Mouse (Mus musculus): ENCODE data around the gene Kcnj2. TPM values are rescaled to one million over a fixed set of nuclear protein-coding genes. Genes with fewer than 3 reads are reported as not detected.

Gene Kcnj2
- polyA plus RNA-seq, 1 experiment from 2014 or later: 0.68 TPM

DNA sequence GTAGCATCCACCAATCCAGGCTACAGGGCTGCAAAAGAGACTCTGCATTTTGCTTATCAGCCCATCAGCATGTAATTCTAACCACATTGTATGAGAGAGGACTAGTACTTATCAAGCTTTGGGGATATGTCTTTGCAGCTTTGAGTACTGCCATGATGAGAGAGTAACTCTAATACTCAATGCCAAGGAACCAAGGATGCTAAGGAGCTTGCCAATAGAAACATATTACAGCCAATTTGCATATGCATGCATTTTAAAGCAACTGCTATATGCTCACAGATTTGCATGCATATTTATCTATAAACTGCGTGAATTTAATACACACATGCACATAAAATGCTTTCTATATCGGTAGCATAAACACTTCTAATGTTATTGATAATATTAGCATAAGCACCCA lies 34.2 kb downstream of the Kcnj2 start:
- H3K9me3 ChIP-seq (replicated peaks; ENCODE audit: low read length): no peaks in the 10 kb centered on the region
- no peak for ATAC-seq (replicated peaks; ENCODE audit: low FRiP score, low read depth)
- no peak for TF ChIP-seq CTCF (IDR thresholded peaks at IDR 0.05; ENCODE audit: low read depth)
- H3K27ac ChIP-seq: no peak overlapping the region
- no peak overlapping the region for H3K4me2 ChIP-seq (ENCODE audit: low read length)
- no peaks in the 10 kb centered on the region for H3K4me1 ChIP-seq (replicated peaks; ENCODE audit: insufficient read depth, low read length)
- H3K36me3 ChIP-seq (ENCODE audit: insufficient read depth, low read length): no peaks in the 10 kb centered on the region
- H3K4me3 ChIP-seq (replicated peaks; ENCODE audit: low read depth, low read length): no peak overlapping the region
- H3K27me3 ChIP-seq (ENCODE audit: insufficient read depth, low read length): no peaks in the 10 kb centered on the region
- H3K9ac ChIP-seq (ENCODE audit: low read depth, low read length): no peak overlapping the region
- 93% methylated on average over 2 of the region's 2 CpGs for WGBS
- DNase-seq (ENCODE audit: low spot score): no peak

DNA sequence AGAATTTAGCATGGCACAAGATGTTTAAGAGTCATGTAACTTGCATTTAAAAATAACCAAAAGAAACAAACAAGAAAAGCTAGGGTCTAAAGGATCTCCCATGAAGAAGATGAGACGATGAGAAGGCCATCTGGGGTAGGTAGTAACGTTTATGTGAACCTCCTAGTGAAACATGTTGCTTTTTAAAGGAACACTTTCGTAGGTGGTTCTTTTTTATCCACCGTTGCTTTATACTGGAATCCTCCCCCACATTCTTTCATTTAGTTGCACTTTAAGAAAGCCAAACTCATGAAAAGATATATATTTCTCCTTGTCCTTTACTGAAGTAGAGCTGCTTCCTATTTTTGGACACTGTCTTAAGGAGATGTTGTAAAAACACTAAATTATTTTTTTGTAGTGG lies 34.7 kb downstream of the Kcnj2 start:
- no peak overlapping the region for H3K4me2 ChIP-seq (ENCODE audit: low read length)
- no peak overlapping the region for H3K4me3 ChIP-seq (replicated peaks; ENCODE audit: low read depth, low read length)
- TF ChIP-seq CTCF (IDR thresholded peaks at IDR 0.05; ENCODE audit: low read depth): no peak
- no peaks in the 10 kb centered on the region for H3K9me3 ChIP-seq (replicated peaks; ENCODE audit: low read length)
- whole genome bisulfite sequencing: 53% methylated on average over 4 of the region's 4 CpGs
- no peaks in the 10 kb centered on the region for H3K4me1 ChIP-seq (replicated peaks; ENCODE audit: insufficient read depth, low read length)
- no peak for DNase-seq (ENCODE audit: low spot score)
- H3K27ac ChIP-seq: no peak overlapping the region
- no peak for ATAC-seq (replicated peaks; ENCODE audit: low FRiP score, low read depth)
- H3K9ac ChIP-seq (ENCODE audit: low read depth, low read length): no peak overlapping the region
- no peaks in the 10 kb centered on the region for H3K36me3 ChIP-seq (ENCODE audit: insufficient read depth, low read length)
- no peaks in the 10 kb centered on the region for H3K27me3 ChIP-seq (ENCODE audit: insufficient read depth, low read length)

DNA sequence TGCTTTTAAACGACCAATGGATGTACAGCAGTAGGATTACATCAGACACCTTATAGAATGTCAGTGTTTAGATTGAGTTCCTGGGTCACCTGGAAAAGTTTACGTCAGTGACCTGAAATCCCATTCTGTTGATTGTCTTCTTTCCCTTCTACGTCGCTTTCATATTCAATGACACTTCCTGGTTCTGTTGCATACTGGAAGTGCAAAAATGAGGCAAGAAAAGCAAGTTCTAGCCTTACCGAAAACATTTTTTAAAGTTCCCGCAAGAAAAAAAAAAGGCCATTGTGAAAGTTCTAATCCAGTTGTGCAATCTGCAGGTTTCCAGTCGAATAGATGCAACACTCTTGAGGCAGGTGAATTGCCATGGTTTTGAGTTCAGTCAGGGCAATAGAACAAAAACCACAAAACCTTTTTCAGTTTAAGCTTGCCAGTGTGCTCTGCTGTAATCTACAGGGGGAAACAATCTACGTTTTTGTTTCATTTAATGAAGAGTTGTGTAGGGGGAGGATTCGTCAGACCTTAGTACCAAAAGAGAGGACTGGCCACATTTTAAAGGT lies 35.7 kb downstream of the Kcnj2 start:
- H3K27me3 ChIP-seq (ENCODE audit: insufficient read depth, low read length): no peaks in the 10 kb centered on the region
- no peak overlapping the region for H3K4me2 ChIP-seq (ENCODE audit: low read length)
- ATAC-seq (replicated peaks; ENCODE audit: low FRiP score, low read depth): no peak
- H3K4me3 ChIP-seq (replicated peaks; ENCODE audit: low read depth, low read length): no peak overlapping the region
- H3K9ac ChIP-seq (ENCODE audit: low read depth, low read length): no peak overlapping the region
- no peaks in the 10 kb centered on the region for H3K36me3 ChIP-seq (ENCODE audit: insufficient read depth, low read length)
- no peak overlapping the region for H3K27ac ChIP-seq
- 83% methylated on average over 9 of the region's 9 CpGs for WGBS
- no peak for TF ChIP-seq CTCF (IDR thresholded peaks at IDR 0.05; ENCODE audit: low read depth)
- no peaks in the 10 kb centered on the region for H3K9me3 ChIP-seq (replicated peaks; ENCODE audit: low read length)
- DNase-seq (ENCODE audit: low spot score): no peak
- H3K4me1 ChIP-seq (replicated peaks; ENCODE audit: insufficient read depth, low read length): no peaks in the 10 kb centered on the region

DNA sequence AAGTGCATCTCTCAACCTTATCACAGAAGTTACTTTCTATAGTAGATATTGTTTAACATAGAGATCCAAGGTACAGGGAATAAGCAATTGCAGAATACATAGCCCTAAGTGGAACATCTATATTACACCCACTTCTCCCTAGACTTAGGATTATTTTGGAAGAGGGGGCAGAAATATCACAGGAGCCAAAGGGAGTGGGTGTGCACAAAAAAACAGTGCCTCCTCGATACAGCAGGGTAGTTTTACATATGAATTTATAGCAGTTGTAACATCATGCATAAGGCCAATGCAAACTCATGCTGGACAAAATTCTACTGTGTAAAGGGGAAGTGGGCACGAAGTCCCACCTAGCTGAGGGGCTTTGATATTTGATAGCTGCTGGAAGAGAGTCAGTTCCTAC lies 38.5 kb downstream of the Kcnj2 start:
- ATAC-seq (replicated peaks; ENCODE audit: low FRiP score, low read depth) (no peak), DNase-seq (ENCODE audit: low spot score) (no peak)
- H3K9me3 ChIP-seq (replicated peaks; ENCODE audit: low read length): no peaks in the 10 kb centered on the region
- no peaks in the 10 kb centered on the region for H3K27me3 ChIP-seq (ENCODE audit: insufficient read depth, low read length)
- no peak for TF ChIP-seq CTCF (IDR thresholded peaks at IDR 0.05; ENCODE audit: low read depth)
- no peak overlapping the region for H3K27ac ChIP-seq
- H3K36me3 ChIP-seq (ENCODE audit: insufficient read depth, low read length): no peaks in the 10 kb centered on the region
- no peaks in the 10 kb centered on the region for H3K4me1 ChIP-seq (replicated peaks; ENCODE audit: insufficient read depth, low read length)
- H3K9ac ChIP-seq (ENCODE audit: low read depth, low read length): no peak overlapping the region
- H3K4me2 ChIP-seq (ENCODE audit: low read length): no peak overlapping the region
- no peak overlapping the region for H3K4me3 ChIP-seq (replicated peaks; ENCODE audit: low read depth, low read length)
- 58% methylated on average over 2 of the region's 2 CpGs for WGBS

DNA sequence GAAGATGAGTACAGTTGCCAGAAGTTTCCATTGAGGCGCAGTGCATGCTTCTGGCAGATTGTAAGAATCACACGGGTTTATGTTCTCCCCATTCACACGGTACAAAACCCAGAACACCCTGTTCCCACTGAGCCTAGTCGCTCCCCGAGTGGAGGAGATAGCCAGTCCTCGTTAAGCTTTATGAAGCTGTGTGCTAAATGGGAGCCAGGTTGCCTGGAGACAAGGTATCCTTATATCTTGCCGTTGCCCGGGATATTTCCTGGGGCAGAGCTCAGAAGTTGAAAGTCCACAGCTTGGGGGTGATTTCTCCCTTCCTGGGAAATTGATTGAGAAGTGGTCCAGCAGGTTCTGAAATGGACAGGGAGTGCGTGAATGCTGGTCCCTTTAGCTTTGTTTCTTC lies 42.2 kb downstream of the Kcnj2 start:
- Histone ChIP-seq H3K4me3 (replicated peaks; ENCODE audit: low read depth, low read length) (no peak overlapping the region), H3K9ac (ENCODE audit: low read depth, low read length) (no peak overlapping the region), H3K27ac (no peak overlapping the region), H3K4me1 (replicated peaks; ENCODE audit: insufficient read depth, low read length) (no peaks in the 10 kb centered on the region), H3K4me2 (ENCODE audit: low read length) (no peak overlapping the region), H3K9me3 (replicated peaks; ENCODE audit: low read length) (no peaks in the 10 kb centered on the region), H3K36me3 (ENCODE audit: insufficient read depth, low read length) (no peaks in the 10 kb centered on the region), H3K27me3 (ENCODE audit: insufficient read depth, low read length) (no peaks in the 10 kb centered on the region)
- 73% methylated on average over 9 of the region's 9 CpGs for WGBS
- ATAC-seq (replicated peaks; ENCODE audit: low FRiP score, low read depth): no peak
- no peak for TF ChIP-seq CTCF (IDR thresholded peaks at IDR 0.05; ENCODE audit: low read depth)
- DNase-seq (ENCODE audit: low spot score): no peak

DNA sequence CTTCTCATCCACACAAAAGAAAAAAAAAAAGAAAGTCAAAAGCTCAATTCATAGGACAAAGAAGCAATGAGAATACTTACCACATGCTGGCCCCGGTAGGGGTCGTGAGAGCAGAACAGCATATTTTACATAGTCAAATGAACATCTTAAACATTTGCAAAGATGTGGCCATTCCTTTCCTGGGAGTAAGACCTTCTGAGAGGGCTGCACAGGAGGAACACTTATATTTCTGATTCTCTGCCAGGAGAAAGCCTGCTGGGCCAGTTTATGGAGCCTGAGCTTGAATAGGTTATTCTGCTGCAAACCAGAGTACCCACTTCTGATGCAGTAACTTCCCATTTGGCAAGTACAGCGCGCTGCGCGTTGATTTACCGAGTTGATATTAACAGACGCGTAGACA lies 55.5 kb downstream of the Kcnj2 start:
- ATAC-seq (replicated peaks; ENCODE audit: low FRiP score, low read depth) (no peak), DNase-seq (ENCODE audit: low spot score) (peak; percentile 30)
- Histone ChIP-seq H3K4me1 (replicated peaks; ENCODE audit: insufficient read depth, low read length) (0 out of 2 replicates have a peak, but pooled peaks cover 4% of the 10 kb centered on the region), H3K4me3 (replicated peaks; ENCODE audit: low read depth, low read length) (no peak overlapping the region), H3K36me3 (ENCODE audit: insufficient read depth, low read length) (no peaks in the 10 kb centered on the region), H3K9ac (ENCODE audit: low read depth, low read length) (no peak overlapping the region), H3K9me3 (replicated peaks; ENCODE audit: low read length) (no peaks in the 10 kb centered on the region), H3K27me3 (ENCODE audit: insufficient read depth, low read length) (no peaks in the 10 kb centered on the region), H3K4me2 (ENCODE audit: low read length) (no peak overlapping the region), H3K27ac (no peak overlapping the region)
- 68% methylated on average over 9 of the region's 9 CpGs for WGBS
- TF ChIP-seq CTCF (IDR thresholded peaks at IDR 0.05; ENCODE audit: low read depth): no peak

DNA sequence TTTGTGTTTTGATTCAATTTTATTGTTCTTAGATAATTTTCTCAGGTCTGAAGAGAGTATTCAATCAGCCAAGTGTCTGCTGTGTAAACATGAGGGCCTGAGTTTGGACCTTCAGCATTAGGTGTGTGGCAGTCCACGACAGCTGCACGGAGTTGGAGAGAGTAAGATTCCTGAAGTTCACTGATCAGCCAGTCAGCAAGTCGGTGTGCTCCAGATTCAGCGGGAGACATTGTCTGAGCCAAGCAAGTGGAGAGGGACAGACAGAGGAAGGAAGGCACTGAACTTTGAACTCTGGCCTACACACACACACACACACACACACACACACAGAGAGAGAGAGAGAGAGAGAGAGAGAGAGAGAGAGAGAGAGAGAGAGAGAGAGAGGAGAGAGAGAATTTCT lies 57.4 kb downstream of the Kcnj2 start:
- ATAC-seq (replicated peaks; ENCODE audit: low FRiP score, low read depth): no peak
- H3K4me3 ChIP-seq (replicated peaks; ENCODE audit: low read depth, low read length): no peak overlapping the region
- no peaks in the 10 kb centered on the region for H3K9me3 ChIP-seq (replicated peaks; ENCODE audit: low read length)
- WGBS: 26% methylated on average over 4 of the region's 4 CpGs
- no peaks in the 10 kb centered on the region for H3K36me3 ChIP-seq (ENCODE audit: insufficient read depth, low read length)
- 0 out of 2 replicates have a peak, but pooled peaks cover 4% of the 10 kb centered on the region for H3K4me1 ChIP-seq (replicated peaks; ENCODE audit: insufficient read depth, low read length)
- no peak overlapping the region for H3K27ac ChIP-seq
- no peak for DNase-seq (ENCODE audit: low spot score)
- no peak overlapping the region for H3K9ac ChIP-seq (ENCODE audit: low read depth, low read length)
- no peak overlapping the region for H3K4me2 ChIP-seq (ENCODE audit: low read length)
- no peaks in the 10 kb centered on the region for H3K27me3 ChIP-seq (ENCODE audit: insufficient read depth, low read length)
- TF ChIP-seq CTCF (IDR thresholded peaks at IDR 0.05; ENCODE audit: low read depth): no peak
